Mouse (Mus musculus) thymus, adult 2 months (tissue): ENCODE data around the gene Fgd1.

Experiments
- CTCF ChIP-seq: fragments of 200-500 bp; IDR thresholded peaks from 2 replicates; pipeline ENCODE4 v1.5.1; 2012; ENCODE audit warnings: mild to moderate bottlenecking, control low read depth, low read length, moderate library complexity, borderline replicate concordance; ENCODE audit not compliant: control insufficient read depth, poor library complexity, insufficient read depth; ENCODE audit errors: extremely low read depth
- POLR2A ChIP-seq: fragments of 200-500 bp; IDR thresholded peaks from 2 replicates; pipeline ENCODE4 v1.6.1; 2012; ENCODE audit warnings: mild to moderate bottlenecking, low read length, control low read depth, moderate library complexity; ENCODE audit not compliant: control insufficient read depth, poor library complexity, insufficient read depth; ENCODE audit errors: extremely low read depth

GRCm38 (mm10) chrX:151031400-151031799, 14.6 kb upstream of the Fgd1 start:
- TF ChIP-seq POLR2A (no peak), CTCF (no peak)
